Mouse (Mus musculus) B cell, adult 67 days (primary cell): Measurements from ENCODE around the gene Sry. TPM values are rescaled to one million over a fixed set of nuclear protein-coding genes. Genes with fewer than 3 reads are reported as not detected.

Source experiments
- total RNA-seq, 2 experiments: library from RNA; stranded (reverse); gene quantifications; 4 replicates each; pipeline ENCODE4 v1.2.4; 2023

Sry gene
- total RNA-seq, result not detected

GRCm38 (mm10) chrY:2663558-2663957 lies at the start of gene Sry:
Gene Sry, minus strand, starts transcription at chrY:2663658.

Other genes starting within 250 kb of the Sry start
- gene H2al2c, start 64.6 kb downstream of the Sry start, total RNA-seq, result not detected
- not detected for gene H2al2b, start 57.0 kb upstream of the Sry start, total RNA-seq
- not detected for gene Gm4064, start 132.5 kb upstream of the Sry start, total RNA-seq
- not detected for gene Rbmy, start 167.0 kb upstream of the Sry start, total RNA-seq
- gene Gm10256, start 167.0 kb upstream of the Sry start, total RNA-seq, result not detected
- gene Gm10352, start 237.3 kb upstream of the Sry start, total RNA-seq, result not detected